Mouse (Mus musculus): Measurements from ENCODE around the gene Gm20388. TPM values are rescaled to one million over a fixed set of nuclear protein-coding genes. Genes with fewer than 3 reads are reported as not detected.

The Gm20388 gene
- polyA plus RNA-seq, 1 experiment = 23.9 TPM

- TF ChIP-seq POLR2A (IDR thresholded peaks at IDR 0.05; ENCODE audit: extremely low read depth, insufficient read depth, low read length) (no peak), CTCF (IDR thresholded peaks at IDR 0.05; ENCODE audit: extremely low read depth, insufficient read depth, low read length) (no peak)
- Histone ChIP-seq H3K4me3 (ENCODE audit: insufficient read depth, low read length) (no peak overlapping the region), H3K4me1 (ENCODE audit: control insufficient read depth, insufficient read depth, low read length) (peaks cover 4% of the 10 kb centered on the region; the same call in 1 of the 2 replicates), H3K27ac (ENCODE audit: insufficient read depth, low read length) (no peak overlapping the region)
Observed at GRCm38 (mm10) chr8:124181751-124182150, 4271.1 kb downstream of the Gm20388 start.

- Histone ChIP-seq H3K4me1 (ENCODE audit: control insufficient read depth, insufficient read depth, low read length) (peaks cover 4% of the 10 kb centered on the region; the same call in 1 of the 2 replicates), H3K27ac (ENCODE audit: insufficient read depth, low read length) (no peak overlapping the region), H3K4me3 (ENCODE audit: insufficient read depth, low read length) (no peak overlapping the region)
- TF ChIP-seq CTCF (IDR thresholded peaks at IDR 0.05; ENCODE audit: extremely low read depth, insufficient read depth, low read length) (no peak), POLR2A (IDR thresholded peaks at IDR 0.05; ENCODE audit: extremely low read depth, insufficient read depth, low read length) (no peak)
Observed at GRCm38 (mm10) chr8:124182224-124182623, 4271.6 kb downstream of the Gm20388 start.

DNA sequence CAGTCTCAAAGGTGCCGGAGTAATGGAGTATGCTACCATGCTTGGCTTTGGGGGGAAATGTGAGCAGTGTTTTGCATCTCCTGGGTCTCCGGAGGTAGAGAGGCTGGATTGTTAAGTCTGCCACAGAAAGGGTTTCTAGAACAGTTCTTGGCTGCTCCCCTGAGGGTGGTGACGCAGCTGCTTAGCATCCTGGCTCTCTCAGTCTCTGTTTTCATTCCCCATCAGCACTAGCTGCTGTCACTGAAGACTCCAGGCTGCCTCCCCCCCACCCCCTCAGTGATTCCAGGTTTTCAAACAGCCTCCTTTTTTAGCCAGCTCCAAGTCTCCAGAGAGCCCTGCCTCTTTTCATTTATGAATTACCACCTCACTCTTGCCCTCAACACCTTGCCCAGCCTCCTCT, 4273.4 kb downstream of the Gm20388 start:
- Histone ChIP-seq H3K4me1 (ENCODE audit: control insufficient read depth, insufficient read depth, low read length) (peaks cover 4% of the 10 kb centered on the region; the same call in 1 of the 2 replicates), H3K4me3 (ENCODE audit: insufficient read depth, low read length) (no peak overlapping the region), H3K27ac (ENCODE audit: insufficient read depth, low read length) (no peak overlapping the region)
- TF ChIP-seq CTCF (IDR thresholded peaks at IDR 0.05; ENCODE audit: extremely low read depth, insufficient read depth, low read length) (no peak), POLR2A (IDR thresholded peaks at IDR 0.05; ENCODE audit: extremely low read depth, insufficient read depth, low read length) (no peak)

DNA sequence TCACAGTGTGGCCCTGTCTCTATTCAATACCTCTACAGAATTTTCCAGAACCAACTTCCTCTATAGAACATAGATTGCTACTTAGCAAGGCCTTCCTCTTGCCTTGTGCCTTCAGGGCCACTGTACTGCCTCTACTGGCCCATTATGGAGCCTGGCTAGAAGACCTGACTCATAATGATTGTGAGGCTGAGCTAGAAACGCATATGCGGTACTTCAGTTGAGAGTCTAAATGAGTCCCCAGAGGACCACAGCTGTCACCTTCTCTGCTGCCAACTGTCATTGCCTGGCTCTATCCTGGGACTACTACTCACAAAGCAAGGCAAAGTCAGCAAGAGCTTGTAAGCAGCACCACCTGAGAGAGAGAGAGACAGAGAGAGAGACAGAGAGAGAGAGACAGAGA, 4273.9 kb downstream of the Gm20388 start:
- TF ChIP-seq POLR2A (IDR thresholded peaks at IDR 0.05; ENCODE audit: extremely low read depth, insufficient read depth, low read length) (no peak), CTCF (IDR thresholded peaks at IDR 0.05; ENCODE audit: extremely low read depth, insufficient read depth, low read length) (no peak)

DNA sequence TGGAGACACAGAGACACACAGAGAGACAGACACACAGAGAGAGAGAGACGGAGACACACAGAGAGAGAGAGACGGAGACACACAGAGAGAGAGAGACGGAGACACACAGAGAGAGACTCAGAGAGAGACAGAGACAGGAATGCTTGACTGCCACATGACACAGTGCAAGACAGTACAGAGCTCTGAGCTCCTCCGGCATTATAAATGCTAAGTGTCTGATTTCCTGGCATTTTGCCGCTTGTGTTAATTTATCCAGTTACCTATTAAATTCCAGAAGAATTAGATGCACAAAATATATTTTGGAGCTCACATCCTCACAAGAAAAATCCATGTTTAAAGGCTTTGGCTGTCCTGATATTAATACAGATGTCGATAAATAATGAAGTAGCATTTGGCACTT, 4274.4 kb downstream of the Gm20388 start:
- TF ChIP-seq POLR2A (IDR thresholded peaks at IDR 0.05; ENCODE audit: extremely low read depth, insufficient read depth, low read length) (no peak), CTCF (IDR thresholded peaks at IDR 0.05; ENCODE audit: extremely low read depth, insufficient read depth, low read length) (no peak)
- Histone ChIP-seq H3K4me1 (ENCODE audit: control insufficient read depth, insufficient read depth, low read length) (peaks cover 4% of the 10 kb centered on the region; the same call in 1 of the 2 replicates), H3K27ac (ENCODE audit: insufficient read depth, low read length) (no peak overlapping the region), H3K4me3 (ENCODE audit: insufficient read depth, low read length) (no peak overlapping the region)

More for the DNA sequence above, 4273.9 kb downstream of the Gm20388 start:
- Histone ChIP-seq H3K4me1 (ENCODE audit: control insufficient read depth, insufficient read depth, low read length) (peaks cover 4% of the 10 kb centered on the region; the same call in 1 of the 2 replicates), H3K4me3 (ENCODE audit: insufficient read depth, low read length) (no peak overlapping the region), H3K27ac (ENCODE audit: insufficient read depth, low read length) (no peak overlapping the region)

DNA sequence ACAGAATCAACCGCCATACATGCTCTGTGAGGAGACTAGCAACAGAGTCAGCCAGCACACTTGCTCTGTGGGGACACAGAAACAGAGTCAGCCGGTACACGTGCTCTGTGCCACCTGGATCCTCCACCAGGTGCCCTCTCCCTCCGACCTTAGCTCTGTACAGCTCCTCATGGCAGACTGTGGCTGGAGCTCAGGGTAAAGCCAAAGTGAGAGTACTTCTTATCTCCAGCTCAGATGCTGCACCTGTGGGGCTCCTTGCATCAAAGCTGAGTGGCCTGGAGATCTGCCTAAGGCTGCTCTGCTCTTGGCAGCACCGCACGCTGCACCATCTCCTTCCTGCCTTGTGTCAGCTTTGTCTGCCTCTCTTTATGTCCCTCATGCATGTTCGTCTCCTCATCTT, 4279.7 kb downstream of the Gm20388 start:
- Histone ChIP-seq H3K4me1 (ENCODE audit: control insufficient read depth, insufficient read depth, low read length) (no peaks in the 10 kb centered on the region), H3K4me3 (ENCODE audit: insufficient read depth, low read length) (no peak overlapping the region), H3K27ac (ENCODE audit: insufficient read depth, low read length) (no peak overlapping the region)
- TF ChIP-seq POLR2A (IDR thresholded peaks at IDR 0.05; ENCODE audit: extremely low read depth, insufficient read depth, low read length) (no peak), CTCF (IDR thresholded peaks at IDR 0.05; ENCODE audit: extremely low read depth, insufficient read depth, low read length) (no peak)

DNA sequence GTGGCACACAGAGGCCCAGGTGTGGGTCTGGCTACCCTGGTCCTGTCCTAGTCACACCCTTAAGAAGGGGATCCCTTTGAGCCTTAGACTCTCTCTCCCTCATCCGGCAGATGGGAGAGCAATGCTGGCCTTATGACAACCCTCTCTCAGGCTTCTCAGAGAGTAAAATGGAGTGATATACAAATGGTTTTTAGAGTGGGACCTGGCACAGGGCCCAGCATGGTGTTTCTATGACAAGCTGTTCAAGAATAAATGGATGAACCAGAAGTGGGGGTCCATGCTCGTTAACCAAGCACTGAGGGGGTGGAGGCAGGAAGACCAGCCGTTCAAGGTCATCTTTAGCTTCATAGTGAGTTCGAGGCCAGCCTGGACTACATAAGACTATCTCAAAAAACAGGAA, 4281.6 kb downstream of the Gm20388 start:
- Histone ChIP-seq H3K4me3 (ENCODE audit: insufficient read depth, low read length) (no peak overlapping the region), H3K27ac (ENCODE audit: insufficient read depth, low read length) (no peak overlapping the region), H3K4me1 (ENCODE audit: control insufficient read depth, insufficient read depth, low read length) (no peaks in the 10 kb centered on the region)
- no peak for TF ChIP-seq POLR2A (IDR thresholded peaks at IDR 0.05; ENCODE audit: extremely low read depth, insufficient read depth, low read length)
- TF ChIP-seq CTCF (IDR thresholded peaks at IDR 0.05; ENCODE audit: extremely low read depth, insufficient read depth, low read length) = no peak

DNA sequence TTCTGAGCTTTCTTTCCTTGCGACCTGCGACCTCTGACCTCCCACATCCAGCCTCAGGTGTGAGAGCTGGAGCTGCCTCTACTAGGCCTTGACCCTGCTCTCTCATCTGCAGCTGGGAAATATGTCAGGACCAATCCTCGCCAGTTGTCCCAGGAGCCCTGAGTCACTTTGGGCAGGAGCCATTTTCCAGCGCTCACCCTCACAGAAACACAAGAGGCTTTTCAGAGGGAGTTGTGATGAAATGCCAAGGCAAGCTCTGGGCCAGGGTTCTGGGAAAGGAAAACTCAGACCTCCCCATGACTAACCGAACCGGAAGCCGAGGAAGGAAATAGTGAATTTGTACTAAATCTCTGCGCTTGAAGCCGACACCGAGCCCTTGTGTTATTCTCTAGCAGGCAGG, 4282.3 kb downstream of the Gm20388 start:
- no peaks in the 10 kb centered on the region for H3K4me1 ChIP-seq (ENCODE audit: control insufficient read depth, insufficient read depth, low read length)

DNA sequence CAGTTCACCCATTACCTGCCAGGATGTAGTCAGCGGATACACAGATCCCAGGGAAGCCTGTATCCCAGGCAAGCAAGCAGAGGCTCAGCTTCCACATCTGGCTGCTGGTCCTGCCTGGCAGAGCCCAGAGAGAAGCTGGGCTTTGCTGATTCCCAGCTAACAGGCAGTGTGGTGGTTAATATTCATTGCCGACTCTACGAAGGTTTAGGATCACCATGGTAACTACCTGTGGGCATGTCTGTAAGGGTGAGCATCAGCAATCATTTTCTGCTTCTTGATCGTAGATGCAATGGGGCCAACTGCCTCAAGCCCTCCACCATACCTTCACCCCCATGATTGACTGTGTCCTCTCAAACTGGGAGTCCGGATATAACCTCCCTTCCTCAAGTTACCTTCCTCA, 4283.4 kb downstream of the Gm20388 start:
- Histone ChIP-seq H3K27ac (ENCODE audit: insufficient read depth, low read length) (no peak overlapping the region), H3K4me1 (ENCODE audit: control insufficient read depth, insufficient read depth, low read length) (no peaks in the 10 kb centered on the region), H3K4me3 (ENCODE audit: insufficient read depth, low read length) (no peak overlapping the region)
- TF ChIP-seq CTCF (IDR thresholded peaks at IDR 0.05; ENCODE audit: extremely low read depth, insufficient read depth, low read length) (no peak), POLR2A (IDR thresholded peaks at IDR 0.05; ENCODE audit: extremely low read depth, insufficient read depth, low read length) (no peak)

More for the DNA sequence above, 4282.3 kb downstream of the Gm20388 start:
- H3K27ac ChIP-seq (ENCODE audit: insufficient read depth, low read length) = 0 out of 2 replicates have a peak overlapping the region, but pooled peaks have one; percentile 16
- no peak overlapping the region for H3K4me3 ChIP-seq (ENCODE audit: insufficient read depth, low read length)
- TF ChIP-seq CTCF (IDR thresholded peaks at IDR 0.05; ENCODE audit: extremely low read depth, insufficient read depth, low read length) (no peak), POLR2A (IDR thresholded peaks at IDR 0.05; ENCODE audit: extremely low read depth, insufficient read depth, low read length) (no peak)

DNA sequence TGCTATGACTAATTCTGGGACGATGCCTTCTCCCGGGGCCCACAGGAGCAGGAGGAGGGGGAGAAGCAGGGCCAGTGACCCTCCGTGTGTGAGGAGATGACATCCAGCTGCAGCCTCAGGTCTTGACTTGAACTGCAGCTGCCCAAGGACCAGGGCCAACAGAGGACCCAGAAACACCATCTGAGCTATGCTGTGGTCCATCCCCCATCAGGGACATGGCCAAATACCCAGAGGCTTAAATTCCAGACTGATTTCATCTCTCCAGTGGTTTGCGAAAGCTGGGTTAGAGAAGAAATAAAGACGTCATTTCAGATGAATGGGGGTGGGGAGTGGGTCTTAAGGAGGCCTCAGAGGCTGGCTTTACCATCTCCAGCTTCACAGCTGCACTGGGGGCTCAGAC, 4285.6 kb downstream of the Gm20388 start:
- no peak overlapping the region for H3K4me3 ChIP-seq (ENCODE audit: insufficient read depth, low read length)
- H3K27ac ChIP-seq (ENCODE audit: insufficient read depth, low read length) = no peak overlapping the region
- TF ChIP-seq POLR2A (IDR thresholded peaks at IDR 0.05; ENCODE audit: extremely low read depth, insufficient read depth, low read length) (no peak), CTCF (IDR thresholded peaks at IDR 0.05; ENCODE audit: extremely low read depth, insufficient read depth, low read length) (no peak)
- H3K4me1 ChIP-seq (ENCODE audit: control insufficient read depth, insufficient read depth, low read length) = no peaks in the 10 kb centered on the region

Data from cortical plate, adult 2 months (tissue).